Mouse (Mus musculus) layer of hippocampus, postnatal 14 days (tissue): ENCODE data around the gene Pigk. TPM values are rescaled to one million over a fixed set of nuclear protein-coding genes. Genes with fewer than 3 reads are reported as not detected.
A peak's percentile ranks its signal among the peaks of the same experiment; 100 is the strongest.
"Not testable (repeated sequence)": the region's sequence is repeated elsewhere in the genome, so short reads cannot be mapped to it uniquely, and the experiment has no call there.

Experiments used
- DNase-seq, 2 experiments: peaks; one replicate each; pipeline ENCODE4 v3.0.0; 2021 to 2022; ENCODE audit warnings: low spot score in 2 of 2, mixed read lengths in 1 of 2
- long read RNA-seq, 2 experiments: library from polyadenylated mRNA; stranded (forward); transcript quantifications; one replicate each; pipeline ENCODE4 v2.0.0; 2021
- total RNA-seq, 2 experiments: library from RNA; stranded (reverse); gene quantifications; 2 replicates each; pipeline ENCODE4 v1.2.3; 2021

Pigk gene
- 10 to 100 TPM; 46.6 to 47.2 TPM for total RNA-seq
- long read RNA-seq, experiment 1, full-length matches to known transcripts: 79 of 93 reads
- long read RNA-seq, experiment 1, partial matches to known transcripts: 1 of 93 reads
- long read RNA-seq, experiment 1, other reads (novel, unspliced or antisense): 13 of 93 reads
- long read RNA-seq, experiment 2, full-length matches to known transcripts: 96 of 106 reads
- long read RNA-seq, experiment 2, partial matches to known transcripts: 0 of 106 reads
- long read RNA-seq, experiment 2, other reads (novel, unspliced or antisense): 10 of 106 reads

GRCm38 (mm10) chr3:152713991-152714902, at the start of gene Pigk:
TSS of gene Pigk (plus strand) at chr3:152714100.
- DNase-seq: peak; percentile 81 to 87

DNA sequence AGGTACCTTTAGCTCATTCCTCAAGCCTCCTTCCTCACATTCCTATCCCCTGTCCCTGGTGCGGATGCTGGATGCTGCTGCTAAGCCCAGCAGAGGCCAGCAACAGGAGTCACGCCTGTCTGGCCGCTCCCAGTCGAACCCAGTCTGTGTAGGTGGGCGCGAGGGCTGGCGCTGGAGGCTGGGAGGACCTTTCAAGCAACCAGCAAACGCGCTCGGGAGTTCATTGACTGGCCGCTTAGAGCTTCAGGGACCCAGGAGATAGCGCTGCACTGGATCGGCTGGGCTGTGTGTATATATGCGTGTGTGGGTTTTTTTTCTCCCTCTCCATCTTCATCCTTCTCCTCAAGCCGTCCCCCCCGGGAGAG, 46.9 kb upstream of the Pigk start:
- DNase-seq: peak; percentile 24 to 35

- peak; percentile 47 to 57 for DNase-seq
Measured at GRCm38 (mm10) chr3:152667356-152668211, 46.3 kb upstream of the Pigk start.

DNA sequence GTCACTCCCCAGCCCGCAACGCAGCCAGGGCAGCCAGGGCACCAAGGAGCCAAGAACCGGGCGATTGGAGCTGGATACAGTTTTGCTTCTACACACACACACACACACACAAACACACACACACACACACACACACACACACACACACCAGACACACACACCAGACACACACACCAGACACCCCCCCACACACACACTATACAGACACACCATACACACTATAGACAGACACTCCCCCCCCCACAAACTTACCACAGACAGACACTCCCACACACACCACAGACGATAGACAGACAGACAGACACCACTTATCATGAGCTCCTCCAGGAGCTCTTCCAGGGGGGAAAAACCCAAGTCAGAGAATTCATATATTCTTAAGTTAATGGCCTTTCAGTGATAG, 45.7 kb upstream of the Pigk start, which contains the start of gene Ak5:
Gene Ak5, minus strand, starts transcription at position 122 of the 400 bp plus-strand sequence.
- DNase-seq: no peak

DNA sequence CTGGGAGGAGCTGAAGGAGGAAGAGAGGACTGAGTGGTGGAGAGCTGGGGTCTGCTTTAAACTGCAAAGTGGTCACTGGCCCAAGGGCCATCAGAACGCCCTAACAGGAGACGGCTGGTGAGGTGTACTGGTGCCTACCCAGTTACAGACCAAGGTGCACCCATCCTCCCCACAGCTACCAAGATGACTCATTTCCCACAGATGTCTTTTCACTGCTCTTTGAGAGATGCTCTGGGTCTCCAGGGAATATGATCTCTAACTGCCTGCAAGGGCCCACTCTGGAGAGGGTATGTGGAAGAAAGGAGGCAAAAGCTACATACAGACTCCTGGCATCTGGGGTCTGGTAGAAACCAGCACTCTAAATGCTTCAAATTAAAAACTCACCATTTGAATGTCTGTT, 45.1 kb upstream of the Pigk start:
- DNase-seq: no peak

DNA sequence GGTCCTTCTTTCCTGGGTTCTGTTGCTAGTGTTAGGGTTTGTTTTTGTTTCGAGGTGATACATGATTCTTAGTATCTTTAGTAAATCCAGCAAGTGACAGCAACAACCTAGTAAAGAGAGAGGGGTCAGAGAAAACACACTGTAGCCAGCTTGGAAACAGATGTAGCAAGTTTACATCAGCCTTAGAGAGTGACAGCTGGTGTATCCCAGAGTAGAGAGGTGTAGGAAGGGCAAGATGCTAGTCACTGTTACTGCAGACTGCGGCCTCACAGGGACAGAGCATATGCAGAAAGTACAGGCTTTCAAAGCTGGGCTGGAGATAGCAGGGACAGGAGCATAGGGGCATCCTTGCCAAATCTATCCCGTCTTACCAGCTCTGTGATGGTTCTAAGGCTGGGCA, 44.1 kb upstream of the Pigk start:
- DNase-seq: no peak

DNA sequence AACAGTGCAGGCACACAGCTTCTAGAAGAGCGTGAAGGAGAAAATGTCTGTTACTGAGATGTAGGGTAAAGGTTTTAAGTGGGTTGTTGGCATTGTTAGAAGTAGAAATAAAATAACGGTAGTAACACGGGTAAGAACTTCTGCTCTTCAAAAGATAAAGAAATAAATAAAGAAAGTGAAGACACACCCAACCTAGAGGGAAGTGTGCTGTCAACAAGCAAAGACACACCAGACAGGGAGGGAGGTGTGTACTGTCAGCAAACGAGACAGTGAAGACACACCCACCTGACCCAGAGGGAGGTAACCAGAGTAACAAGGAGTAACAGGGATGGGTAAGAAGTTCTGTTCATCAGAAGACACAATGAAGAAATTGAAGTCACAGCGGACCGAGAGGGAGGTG, 39.2 kb upstream of the Pigk start:
- no peak for DNase-seq

- no peak for DNase-seq
Measured at GRCm38 (mm10) chr3:152688532-152688931, 25.4 kb upstream of the Pigk start.

DNA sequence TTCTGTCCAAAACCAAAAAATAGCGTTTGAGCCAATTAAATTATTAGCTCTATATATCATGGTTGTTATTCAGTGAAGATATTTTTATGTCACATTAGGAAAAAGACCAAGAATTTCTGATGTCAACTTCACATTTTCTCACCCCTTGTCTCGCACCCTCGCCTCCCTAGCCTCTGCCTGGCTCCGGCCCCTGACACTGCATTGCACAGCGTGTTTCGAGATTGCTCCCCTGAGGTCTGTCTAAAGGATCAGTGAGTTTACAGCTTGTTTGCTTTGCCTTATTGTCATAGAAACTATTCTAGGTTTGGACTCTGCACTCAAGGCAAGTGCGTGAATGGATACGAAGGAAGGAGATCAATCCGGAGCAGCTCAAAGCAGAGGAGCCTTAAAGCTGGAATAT, 24.8 kb upstream of the Pigk start:
- DNase-seq: no peak

GRCm38 (mm10) chr3:152694950-152695349, 18.9 kb upstream of the Pigk start:
- DNase-seq: no peak

DNA sequence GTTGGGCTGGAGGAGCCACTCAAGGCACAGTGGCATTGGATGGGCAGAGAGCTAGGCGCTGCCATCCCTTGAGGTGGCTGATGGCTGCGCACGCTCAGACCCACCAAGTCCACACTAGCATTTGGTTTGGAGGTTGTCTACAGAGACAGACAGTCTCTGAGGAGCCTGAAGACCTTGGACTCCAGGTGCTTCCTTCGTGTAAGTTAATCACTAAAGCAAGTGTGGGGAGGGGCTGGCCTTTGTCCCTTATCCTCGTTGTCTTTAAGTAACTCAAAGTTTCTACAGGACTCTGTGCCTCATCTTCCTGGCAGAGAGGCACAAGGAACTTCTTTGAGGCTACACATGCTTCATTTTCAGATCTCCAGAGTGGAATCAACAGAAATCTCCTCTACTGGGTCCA, 15.9 kb upstream of the Pigk start:
- no peak for DNase-seq

DNA sequence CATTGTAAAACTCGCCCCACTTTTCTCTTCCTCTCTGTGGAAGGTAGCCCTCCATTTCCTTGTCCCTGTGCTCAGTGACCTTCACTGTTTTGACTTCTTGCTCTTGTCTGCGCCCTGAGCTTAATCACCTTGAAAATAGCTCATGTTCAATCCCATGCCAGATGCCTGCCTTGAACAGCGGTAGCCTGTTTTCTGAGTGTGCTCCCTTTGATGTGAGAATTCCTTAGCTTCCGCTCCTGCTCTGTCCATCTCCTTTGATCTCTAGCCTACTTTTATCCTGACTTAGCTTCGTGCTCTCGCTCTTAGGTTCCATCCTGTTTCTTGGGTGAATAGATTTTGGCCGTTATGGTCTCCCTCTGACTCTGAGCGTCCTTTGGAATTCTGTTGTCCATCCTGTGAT, 14.6 kb upstream of the Pigk start:
- no peak for DNase-seq

GRCm38 (mm10) chr3:152701536-152701935, 12.4 kb upstream of the Pigk start:
- not testable (repeated sequence) for DNase-seq

DNA sequence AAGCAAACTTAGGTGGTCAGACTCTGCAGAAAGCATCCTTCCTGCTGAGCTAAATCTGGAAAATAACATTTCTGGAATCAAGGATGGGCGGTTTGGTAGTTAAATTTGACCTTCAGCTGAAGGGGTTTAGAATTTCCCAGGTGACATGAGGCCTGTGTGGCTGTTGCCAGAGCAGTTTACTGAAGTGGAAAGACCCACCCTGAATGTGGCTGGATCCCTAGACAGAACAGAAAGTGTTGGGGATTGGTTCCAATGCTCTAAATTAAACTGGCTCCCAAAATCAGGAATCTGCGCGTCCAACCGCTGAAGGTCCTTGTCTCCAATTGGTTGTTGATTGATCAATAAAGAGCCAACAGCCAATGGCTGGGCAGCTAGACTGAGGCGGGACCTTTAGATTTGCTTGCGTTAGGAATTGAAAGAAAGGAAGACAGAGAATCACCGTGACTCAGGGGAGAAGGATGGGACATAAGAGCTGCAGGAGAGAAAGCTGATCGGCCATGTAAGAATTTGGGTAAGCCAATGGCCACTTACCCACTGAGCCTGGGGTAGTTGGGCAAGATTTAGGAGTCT, 11.5 kb upstream of the Pigk start:
- DNase-seq: no peak

DNA sequence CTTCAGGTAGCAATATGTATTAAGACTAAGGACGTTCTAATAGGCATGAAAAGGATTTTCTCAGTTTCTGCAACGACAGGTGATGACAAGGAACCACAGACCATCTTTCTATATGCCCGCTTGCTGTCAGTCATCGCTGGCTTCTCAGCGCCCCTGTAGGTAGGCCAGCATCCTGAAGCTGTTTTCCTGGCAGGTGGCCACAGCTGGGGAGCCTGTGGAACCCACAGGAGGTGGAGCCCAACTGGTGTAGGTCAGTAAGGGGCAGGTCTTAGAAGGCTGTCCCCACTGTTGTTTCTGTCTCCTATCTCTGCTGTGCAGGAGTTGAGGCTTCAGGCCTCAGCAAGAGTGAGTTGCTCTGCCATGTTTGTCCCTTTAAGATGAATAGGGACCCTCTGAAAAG, 8.1 kb upstream of the Pigk start:
- DNase-seq: no peak

GRCm38 (mm10) chr3:152706901-152707300, 7.0 kb upstream of the Pigk start:
- DNase-seq: no peak

- no peak for DNase-seq
Measured at GRCm38 (mm10) chr3:152707321-152707823, 6.5 kb upstream of the Pigk start.

DNA sequence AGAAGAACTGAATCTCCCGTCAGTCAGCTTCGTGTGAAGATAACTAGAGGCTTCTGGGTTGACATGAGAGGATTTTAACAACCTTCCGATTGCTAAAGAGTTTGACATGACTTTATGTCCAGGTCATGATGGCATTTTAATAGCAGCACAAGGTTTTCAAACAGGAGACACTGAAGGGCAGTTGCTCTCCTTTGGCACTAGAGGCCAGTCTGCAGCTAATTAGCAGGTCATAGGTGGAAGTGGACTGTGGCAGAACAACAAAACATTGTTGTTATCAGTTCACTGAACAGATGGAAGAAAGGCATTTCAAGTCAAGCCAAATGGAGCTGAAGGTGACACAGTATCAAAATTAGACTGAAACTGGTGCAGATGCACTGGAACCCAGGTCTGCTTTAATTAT, 4.0 kb upstream of the Pigk start:
- no peak for DNase-seq

- DNase-seq: no peak
Measured at GRCm38 (mm10) chr3:152712957-152713356, 943 bp upstream of the Pigk start.

- DNase-seq: no peak
Measured at GRCm38 (mm10) chr3:152721301-152721700, 7.4 kb downstream of the Pigk start.

- DNase-seq: peak in 1 of 2 experiments; percentile 28
Measured at GRCm38 (mm10) chr3:152722836-152723235, 8.9 kb downstream of the Pigk start.
